Mouse (Mus musculus): ENCODE data around the gene Snx29. TPM values are rescaled to one million over a fixed set of nuclear protein-coding genes. Genes with fewer than 3 reads are reported as not detected.

Gene Snx29
- total RNA-seq, 2 experiments from 2014 or later: 5.3 to 6.6 TPM

DNA sequence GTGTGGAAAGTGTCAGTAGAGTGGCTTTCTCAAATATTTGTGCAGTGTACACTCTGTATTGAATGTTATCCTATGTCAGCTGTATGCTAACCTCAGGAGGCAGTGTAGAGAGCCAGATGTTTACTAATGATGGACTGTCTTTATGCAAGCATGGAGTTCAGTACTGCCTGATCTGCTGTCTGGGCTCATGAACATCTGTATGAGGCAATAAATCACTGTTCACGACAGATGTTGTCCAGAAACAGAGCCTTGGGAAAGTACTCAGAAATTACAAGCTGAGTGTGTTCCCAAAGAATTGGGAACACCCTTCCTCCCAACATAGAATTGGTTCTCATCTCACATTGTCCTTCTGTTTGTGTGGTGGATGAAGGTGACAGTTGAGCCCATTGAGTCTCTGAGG is 121.9 kb downstream of the Snx29 start:
- no peak for ATAC-seq (replicated peaks; ENCODE audit: poor library complexity)

DNA sequence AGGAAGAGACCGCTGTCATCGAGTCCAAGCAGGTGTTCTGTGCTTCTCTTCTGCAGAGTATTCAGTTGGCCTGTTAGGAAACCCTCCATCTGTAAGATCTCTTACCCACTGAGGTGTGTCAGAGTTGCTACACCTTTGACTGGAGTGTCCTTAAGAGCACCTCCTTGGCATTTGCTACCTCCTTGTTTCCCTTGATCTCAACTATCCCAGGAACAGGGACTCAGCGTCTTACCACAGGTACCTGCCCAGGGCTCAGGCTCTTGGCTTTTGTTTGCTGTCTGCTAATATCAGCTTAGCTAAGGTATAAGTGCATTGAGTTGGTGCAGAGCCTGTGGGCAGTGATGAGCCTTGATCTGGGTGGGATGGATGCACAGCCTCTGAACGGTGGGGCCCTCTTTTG is 124.3 kb downstream of the Snx29 start:
- no peak for ATAC-seq (replicated peaks; ENCODE audit: poor library complexity)

DNA sequence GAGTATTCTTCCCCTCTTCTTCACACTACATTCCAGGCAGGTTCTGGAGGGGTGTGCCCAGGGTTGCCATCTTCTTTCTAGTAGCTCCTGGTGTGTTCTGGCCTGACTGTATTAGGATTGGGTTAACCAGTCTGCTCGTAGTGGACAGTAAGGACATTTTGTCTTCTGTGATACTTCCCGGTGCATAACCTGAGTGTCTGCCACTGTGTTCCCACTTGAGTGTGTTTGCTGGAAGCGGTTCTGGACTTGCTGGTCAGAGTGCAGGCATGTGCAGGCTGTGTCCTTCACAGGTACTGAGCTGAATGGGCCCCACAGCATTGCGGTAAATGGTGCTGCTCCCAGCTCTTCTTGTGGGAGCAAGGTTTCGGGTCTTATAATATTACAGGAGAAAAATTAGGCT is 125.2 kb downstream of the Snx29 start:
- ATAC-seq (replicated peaks; ENCODE audit: poor library complexity): no peak

DNA sequence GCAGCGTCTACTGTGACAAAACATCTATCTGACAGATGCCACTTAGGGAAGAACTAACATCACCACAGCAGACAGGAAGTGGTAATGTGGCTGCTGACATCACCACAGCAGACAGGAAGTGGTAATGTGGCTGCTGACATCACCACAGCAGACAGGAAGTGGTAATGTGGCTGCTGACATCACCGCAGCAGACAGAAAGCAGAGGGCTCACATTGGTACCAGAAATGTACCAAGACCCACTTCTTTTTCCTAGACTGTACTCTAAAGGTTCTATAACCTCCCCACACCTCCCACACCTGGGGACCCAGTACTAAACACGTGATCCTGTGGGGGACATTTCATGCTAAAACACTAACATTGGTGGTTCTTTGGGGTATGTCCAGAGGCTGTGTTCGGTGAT is 126.0 kb downstream of the Snx29 start:
- peak; percentile 94 for ATAC-seq (replicated peaks; ENCODE audit: poor library complexity)

DNA sequence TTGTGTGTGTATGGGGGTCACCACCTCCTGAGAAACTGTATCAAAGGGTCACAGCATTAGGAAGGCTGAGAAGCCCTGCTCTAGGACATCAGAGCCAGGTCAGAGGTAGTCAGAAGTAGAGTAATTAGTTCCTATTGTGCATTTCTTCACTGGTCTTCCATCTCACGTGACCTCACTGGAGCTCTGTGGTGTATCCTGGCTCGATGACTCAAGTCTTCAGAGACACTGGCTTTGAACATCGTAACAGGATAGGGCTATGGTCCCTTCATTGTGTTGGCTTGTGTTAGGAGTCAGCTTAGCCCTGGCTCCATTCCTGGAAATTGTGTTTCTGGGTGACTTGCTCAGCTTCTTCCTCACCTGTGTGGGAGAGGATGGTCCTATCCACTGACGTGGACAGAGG is 126.6 kb downstream of the Snx29 start:
- no peak for ATAC-seq (replicated peaks; ENCODE audit: poor library complexity)

DNA sequence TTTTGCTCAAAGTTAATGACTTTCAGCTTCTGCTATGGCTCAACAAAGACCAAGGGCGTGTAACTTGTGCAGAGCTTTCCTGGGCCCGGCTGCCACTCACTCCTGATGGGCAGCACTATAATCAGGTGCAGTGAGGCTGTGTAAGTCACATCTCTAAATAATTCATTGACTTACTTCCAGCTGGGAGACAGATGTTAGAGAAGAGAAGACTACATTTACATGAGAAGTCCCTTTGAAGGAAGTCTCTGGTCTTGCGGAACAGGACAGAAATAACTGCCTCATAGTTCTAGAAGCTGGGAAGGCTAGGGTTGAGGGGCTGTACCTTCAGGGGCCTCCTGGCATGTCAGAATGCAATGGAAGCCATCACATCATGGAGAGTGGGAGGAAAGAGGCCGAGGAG is 127.9 kb downstream of the Snx29 start:
- ATAC-seq (replicated peaks; ENCODE audit: poor library complexity): no peak

DNA sequence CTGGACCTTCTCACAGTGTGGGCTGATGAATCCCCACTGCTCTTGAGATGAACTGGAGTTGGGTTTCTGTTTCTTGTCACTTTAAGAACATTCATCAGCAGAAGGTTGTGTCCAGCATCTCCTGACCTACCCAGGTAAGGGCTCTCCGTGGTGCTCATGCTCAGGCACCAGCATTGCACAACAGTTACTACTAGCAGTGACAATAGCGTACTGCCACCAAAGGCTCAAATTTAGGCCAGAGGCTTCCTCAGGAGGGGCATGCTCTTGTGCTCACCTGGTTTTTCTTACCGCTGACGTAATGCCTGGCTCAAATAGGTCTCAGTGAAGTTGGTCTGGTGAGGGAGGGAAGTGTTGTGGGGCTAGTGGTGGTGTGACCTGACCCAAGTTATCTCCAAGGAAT is 132.2 kb downstream of the Snx29 start:
- ATAC-seq (replicated peaks; ENCODE audit: poor library complexity): no peak

DNA sequence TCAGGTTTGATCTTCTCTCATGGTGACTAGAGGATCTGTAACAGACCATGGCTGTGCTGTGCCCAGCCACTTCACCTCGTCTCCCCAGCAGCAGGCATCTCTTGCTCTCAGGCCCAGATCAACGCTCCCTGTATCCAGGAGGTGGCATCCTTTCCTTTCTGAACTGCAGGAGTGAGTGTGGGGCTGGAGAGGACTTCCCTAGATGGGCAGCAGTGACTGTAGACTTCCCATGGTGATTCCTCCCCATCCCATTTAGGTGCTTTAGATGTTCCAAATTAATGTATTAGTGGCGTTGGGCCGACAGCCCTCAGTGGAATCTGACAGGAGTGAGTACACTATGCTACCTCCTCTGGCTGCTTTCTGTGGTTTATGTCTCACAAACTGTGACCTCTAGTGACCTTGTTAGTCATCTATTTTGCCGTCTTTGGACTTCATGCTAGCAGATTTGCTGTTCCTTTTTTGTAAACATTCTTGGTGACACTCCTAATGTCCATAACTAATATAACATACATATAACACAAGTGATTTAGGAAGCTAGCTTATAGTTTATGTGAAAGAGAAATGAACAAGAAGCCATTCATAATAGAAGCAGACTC is 132.9 kb downstream of the Snx29 start:
- peak; percentile 45 for ATAC-seq (replicated peaks; ENCODE audit: poor library complexity)

DNA sequence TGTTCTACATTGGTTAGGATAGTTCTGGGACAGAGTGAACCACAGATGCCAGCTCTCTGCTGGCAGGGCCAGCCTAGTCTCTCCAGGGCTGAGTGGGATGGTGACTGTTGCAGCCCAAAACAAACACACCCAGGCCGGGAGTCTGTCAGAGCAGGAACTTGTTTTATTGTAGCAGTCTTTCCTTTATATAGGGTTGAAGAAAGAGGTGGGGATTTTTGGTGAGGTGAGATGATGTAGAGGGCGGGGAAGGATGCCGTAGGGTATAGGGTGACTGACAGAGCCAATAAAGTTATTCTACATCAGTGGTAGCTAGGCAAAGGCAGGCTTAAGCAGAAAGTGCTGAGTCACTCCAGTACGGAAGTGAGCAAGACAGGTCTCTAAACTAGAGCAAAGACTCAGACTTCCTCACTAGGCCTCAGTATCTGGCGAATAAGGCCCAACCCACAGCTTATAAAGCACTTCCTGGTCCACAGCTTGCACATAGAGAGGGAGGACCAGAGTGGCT is 133.5 kb downstream of the Snx29 start:
- ATAC-seq (replicated peaks; ENCODE audit: poor library complexity): peak; percentile 86

DNA sequence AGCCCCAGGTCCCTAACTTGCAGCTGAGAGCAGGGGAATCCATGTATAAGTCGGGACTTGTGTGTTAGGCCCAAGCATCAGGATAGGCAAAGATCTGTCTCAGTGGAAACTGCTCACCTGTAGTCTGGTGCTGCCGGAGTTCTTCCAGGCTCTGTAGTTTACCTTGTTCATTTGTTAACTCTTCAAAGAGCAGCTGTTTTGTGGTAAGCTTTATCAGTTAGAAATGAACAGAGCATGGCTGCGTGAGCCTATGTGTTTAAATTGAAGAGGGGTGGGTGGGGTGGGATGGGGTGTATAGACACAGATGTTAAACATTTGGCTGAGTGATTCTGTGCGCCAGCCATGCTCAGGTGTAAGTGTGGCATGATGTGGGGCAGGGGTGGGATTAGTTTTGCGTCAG is 134.4 kb downstream of the Snx29 start:
- no peak for ATAC-seq (replicated peaks; ENCODE audit: poor library complexity)

DNA sequence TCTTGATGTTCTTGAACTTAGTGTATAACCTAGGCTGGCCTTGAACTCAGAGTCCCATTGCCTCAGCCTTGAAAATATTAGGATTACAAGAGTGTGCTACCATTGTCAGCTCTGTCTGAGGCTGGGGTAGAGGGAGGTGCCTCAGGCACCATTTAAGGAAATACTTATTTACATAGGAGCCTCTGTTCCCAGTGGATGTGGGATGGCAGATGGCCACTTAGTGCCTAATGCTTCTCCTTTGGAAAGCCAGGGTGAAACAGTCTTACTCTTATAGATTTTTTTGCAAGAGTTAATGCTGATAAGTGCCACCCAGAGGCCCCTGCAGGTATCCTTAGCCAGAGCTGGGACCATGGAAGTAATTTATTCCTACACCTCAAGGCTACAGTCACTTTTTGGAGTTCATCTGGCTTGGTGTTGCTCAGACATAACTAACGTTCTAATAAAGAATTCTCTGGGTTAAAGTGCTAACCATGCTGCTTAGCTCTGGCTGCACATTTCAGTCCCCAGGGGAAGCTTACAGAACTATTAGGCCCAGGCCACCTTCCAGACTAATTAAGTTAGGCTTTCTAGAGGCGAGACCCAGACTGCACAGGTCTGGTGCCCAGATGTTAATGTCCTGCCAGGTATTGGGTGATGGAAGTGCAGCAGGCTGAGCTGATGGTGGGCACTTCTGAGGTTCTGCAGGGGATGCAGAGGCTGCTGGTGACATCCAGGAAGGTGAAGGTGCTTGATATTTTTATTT is 135.1 kb downstream of the Snx29 start:
- no peak for ATAC-seq (replicated peaks; ENCODE audit: poor library complexity)

DNA sequence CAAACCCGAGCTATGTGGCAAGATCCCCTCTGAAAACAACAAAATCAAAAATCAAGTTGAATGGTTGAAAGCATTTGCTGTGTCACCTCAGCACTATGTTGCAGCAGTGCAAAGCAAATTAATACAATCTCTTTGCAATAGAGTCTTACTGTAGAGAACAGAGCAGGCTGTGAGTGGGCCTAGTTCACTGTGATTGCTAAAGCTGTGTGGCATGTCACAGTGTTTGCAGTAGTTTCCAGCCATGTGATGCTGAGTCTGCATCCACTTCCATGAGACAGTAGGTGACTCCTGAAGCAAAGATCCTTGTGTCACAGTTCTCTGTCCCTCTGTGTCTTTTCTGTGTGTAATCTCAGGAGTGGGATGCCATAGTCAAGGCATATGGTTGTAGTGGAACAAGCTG is 137.5 kb downstream of the Snx29 start:
- no peak for ATAC-seq (replicated peaks; ENCODE audit: poor library complexity)

DNA sequence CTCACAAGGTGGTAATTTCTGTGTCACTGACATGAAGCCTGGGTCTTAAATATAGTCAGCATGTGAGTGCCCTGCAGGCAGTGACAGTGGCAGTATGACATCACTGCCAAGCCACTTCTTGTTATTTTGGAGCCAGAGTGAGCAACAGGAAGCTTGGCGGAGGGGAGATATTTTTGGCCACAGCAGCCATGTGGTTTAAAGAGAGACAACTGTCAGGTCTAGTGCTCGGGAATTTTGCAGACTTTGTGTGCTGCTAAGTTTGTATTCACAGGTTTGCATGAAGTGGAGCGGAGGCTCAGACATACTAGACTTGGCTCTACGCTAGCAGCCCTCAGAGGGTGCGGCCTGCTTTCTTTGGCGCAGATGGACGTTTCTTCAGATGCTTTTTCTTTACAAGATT is 138.9 kb downstream of the Snx29 start:
- peak; percentile 94 for ATAC-seq (replicated peaks; ENCODE audit: poor library complexity)

DNA sequence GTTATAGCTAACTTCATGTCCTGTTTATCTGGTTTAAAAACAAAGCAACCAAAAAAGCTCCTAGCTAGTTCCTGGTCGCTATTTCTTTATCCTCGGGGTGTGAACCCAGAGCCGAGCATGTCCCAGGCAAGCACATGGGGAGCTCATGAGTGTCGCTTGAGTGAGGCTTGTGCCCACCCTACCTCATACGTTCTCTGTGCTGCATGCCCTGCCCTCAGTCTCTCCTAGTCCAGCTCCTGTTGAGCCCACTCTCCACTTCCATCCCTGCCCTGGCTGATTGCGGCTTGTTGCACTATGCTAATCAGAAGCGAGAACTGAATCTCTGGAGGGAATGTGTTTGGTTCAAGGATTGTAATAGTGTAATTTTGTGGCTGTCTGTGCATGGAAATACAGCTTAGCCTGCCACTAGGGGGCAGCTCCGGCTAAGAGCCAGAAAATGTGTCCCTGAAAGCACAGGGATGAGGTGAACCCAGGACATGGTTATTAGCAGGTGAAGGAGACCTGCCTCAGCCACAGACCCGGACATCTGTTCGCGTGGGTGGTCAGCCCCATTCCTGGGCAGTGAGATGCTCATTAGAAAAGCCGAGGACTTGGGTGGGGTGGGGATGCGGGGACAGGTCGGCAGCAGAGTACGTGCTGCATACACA is 145.9 kb downstream of the Snx29 start:
- peak; percentile 82 for ATAC-seq (replicated peaks; ENCODE audit: poor library complexity)

DNA sequence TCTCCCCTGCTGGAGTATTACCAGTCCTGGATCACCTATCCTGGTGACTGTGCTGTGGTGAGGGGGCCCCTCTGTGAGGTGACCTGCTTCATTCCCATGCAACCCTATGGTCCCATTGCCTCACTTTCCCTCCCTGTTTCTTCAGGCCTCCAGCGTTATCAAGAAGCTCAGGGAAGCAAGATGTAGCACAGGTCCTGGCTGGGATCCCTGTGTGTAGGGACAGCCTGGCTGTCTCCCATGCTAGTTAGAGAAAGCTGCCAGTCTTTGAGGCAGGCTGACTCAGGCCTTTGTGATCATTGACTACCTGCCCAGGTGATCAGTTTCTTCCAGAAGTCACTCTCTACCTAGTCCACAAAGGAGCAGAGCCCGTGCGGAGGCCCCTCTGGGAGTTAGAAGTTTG is 146.8 kb downstream of the Snx29 start:
- ATAC-seq (replicated peaks; ENCODE audit: poor library complexity): no peak

DNA sequence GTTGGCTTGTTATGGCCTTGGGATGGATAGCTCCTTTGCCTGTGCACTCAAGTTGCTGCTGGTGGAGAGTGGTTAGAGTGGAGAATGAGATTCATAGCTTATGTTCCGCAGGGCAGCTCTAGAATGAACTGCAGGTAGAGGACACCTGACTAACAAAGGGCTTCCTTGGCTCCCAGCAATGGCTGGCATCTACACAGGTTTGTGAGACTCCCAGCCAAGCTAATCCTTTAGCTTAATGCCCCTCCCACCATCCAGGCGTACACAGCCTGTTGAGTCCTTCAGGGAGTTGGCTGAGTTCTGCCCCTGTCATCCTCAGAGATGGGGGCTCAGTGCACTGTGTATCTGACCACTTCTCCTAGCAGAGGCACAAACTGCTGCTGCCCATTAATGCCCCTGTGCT is 148.5 kb downstream of the Snx29 start:
- no peak for ATAC-seq (replicated peaks; ENCODE audit: poor library complexity)

DNA sequence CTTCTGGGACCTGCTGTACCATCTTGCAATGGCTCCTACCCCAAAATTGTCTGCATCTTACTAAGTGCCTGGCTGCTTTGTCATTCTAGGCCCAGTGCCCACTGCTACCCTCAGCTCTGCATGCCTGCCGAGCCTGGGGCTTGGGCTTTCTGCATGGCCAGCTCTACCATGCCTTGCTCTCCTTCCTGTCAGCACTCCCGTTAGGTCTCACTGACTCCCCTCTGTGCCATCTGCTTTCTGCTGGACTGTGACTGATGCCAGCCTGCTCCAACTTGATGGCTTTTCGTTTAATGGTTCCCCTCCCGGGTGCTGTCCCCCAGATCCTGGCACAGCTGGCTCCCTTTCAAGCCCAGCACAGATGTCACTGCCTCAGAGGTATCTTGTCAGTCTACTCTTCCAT is 150.1 kb downstream of the Snx29 start:
- no peak for ATAC-seq (replicated peaks; ENCODE audit: poor library complexity)

DNA sequence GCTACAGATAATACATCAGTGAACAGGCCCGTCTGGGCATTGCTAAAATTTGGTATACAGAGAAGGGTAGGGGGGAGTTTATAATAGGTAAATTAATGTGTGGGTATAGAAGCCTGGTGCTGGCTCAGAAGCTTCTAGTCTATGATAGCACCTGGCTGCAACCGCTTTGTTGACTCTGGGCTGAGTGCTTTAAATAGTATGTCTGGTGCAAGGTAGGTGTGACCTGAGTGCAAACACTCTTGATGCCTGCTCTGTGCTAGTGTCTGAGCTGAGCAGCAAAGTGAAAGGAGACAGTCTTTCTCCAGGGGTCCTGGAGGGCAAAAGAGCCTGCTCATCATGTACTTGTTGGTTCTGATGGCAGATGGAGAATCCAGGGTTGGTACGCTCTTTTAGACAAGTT is 150.8 kb downstream of the Snx29 start:
- no peak for ATAC-seq (replicated peaks; ENCODE audit: poor library complexity)

DNA sequence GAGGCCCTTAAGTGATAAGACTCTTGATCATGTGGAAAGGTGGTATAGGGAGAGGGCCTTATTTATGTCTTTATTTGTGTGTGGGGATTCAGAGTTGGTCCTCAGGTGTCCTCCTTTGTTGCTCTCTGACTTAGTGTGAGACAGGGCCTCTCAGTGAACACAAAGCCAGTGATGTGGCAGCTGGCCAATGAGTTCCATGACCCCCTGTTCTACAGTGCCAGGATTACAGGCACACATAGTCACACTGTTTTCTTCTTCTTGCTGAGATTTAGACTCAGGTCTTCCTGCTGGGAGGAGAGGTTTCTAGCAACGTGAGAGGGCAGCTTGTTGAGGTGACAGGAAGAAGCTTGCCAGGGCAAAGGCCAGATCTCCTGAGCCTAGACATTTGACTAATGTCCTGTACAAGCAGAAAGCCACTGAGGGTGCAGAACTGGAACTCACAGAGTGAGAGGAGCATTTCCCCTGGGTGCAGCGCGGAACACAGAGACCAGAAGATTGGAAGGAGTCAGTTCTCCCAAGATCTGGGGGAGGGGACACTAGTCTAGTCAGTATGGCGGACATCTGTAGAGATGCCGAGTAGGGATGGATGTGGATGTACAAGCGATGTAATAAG is 151.3 kb downstream of the Snx29 start:
- ATAC-seq (replicated peaks; ENCODE audit: poor library complexity): no peak

DNA sequence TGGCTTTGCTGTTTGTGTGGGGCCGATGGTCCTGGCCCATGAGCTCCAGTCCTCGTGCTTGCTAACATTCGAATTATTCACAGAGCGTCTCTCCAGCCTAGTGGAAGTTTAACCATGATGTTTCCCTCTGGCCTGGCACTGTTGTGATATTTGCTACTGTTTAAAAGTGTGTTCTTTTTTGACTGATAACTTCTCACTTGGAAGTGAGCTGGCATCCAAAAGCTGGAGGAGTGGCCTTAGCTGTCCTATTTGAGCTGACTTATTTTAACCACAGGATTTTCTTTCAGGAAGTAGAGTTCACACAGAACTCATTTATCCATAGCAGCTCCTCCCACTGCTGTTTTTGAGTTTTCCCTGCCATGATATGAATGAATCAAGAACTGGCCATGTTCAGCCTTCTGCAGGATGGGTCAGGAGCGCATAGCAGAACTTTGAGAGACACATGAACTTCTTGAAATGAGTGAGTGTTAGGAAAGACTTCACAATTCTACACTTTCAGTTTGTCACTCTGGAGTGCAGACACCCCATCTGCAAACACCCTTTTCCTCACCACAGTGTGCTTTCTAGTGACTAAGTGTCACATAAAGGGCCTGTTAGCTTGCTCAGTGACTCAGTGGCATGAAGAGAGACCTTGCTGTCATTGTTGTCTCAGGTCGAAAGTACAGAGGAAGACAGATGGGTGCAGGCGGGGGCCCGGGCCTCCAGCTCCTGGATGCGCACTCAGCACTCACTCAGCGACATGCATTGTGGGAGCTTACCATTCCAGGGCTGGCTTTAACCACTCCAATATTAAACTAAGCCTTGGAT is 152.6 kb downstream of the Snx29 start:
- peak; percentile 54 for ATAC-seq (replicated peaks; ENCODE audit: poor library complexity)

DNA sequence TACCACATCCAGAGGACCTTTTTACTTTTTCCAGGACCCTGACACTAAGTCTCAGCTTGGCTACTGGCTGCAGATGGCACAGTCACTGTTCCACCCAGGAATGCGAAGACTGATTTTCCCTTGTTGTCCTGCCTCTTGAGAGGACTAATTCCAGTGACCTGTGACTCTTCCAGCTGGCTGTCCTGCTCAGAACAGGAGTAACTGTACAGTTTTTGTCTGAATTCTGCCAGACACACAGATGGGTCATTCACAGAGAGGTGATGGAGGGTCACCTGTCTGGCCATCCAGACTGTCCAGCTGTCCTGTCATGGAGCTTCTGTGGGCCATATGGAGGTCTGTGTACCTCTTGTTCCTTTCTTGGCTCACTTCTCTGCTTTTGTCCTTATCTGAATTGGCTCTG is 153.6 kb downstream of the Snx29 start:
- ATAC-seq (replicated peaks; ENCODE audit: poor library complexity): no peak
